Mouse (Mus musculus): ENCODE results near the gene Iqcd.

DNA sequence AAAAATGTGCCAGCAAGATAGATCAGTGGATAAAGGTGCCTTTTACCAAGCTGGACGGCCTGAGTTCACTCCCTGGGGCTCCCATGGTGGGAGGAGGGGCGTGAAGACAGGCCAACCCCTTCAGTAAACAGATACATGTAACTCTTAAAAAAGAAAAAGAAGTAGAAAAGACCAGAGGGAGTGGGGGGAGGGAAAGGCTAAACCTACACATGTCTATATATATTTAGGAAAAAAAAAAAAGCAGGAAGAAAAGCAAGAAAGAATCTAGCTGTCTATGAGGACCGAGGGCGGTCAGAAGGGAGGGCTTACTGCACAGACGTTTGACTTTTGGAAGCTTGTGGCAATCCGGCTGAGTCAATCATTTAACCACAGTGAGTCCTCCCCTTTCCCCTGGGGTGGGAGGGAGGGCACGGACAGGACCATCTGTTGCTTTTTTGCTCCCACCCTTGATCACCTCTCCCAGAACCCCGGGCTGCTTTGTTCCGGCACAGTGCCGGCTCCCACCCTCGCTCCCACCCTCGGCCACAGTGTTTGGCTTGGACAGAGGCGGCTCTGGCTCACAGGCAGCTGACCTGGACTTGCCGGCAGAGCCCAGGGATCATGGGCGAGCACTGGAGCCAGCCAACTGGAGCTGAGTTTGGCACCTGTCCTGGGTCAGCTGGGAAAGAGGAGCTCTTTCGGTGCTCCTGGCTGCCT is 28.1 kb upstream of the Iqcd start:
- no peak for TF ChIP-seq POLR2A (IDR thresholded peaks at IDR 0.05; ENCODE audit: extremely low read depth, insufficient read depth, low read length)
- TF ChIP-seq CTCF (IDR thresholded peaks at IDR 0.05; ENCODE audit: low read depth, low read length): no peak
